Mouse (Mus musculus): Measurements from ENCODE around the gene Snca. TPM values are rescaled to one million over a fixed set of nuclear protein-coding genes. Genes with fewer than 3 reads are reported as not detected.

Gene Snca
- 386 and 394 TPM in 2 replicates for polyA plus RNA-seq (2012; rRNA removed)

DNA sequence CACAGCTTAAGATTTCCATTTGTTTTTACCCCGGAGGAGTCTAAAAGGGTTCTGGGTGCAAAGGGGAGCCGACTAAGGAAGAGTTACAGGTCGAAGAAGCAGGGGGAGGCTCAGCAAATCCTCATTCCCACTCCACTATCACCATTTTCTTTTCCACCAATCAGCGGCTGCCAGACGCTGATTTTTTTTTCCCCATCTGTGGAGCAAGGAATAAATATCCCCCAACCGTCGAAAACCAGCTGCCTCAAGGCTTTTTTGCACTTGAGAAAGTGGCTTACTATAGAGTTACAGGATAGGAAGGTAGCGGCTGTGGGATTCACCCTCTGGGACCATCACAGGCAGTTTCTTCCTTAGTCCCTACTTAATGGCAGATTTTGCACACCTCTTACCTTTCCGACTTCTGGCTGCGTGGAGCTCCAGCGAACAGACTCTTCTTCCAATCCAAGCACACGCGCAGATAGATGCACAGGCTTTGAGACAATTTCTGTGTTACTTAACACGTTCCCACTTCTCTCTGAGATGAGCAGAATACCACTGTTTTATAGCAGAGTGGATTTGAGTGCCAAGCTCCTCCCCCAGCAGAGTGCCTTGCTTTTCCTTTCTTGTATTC, at the start of gene Snca:
TSS of gene Snca (minus strand) at position 574 of the 610 bp plus-strand sequence.
- Histone ChIP-seq H3K4me1 (ENCODE audit: control insufficient read depth, insufficient read depth, low read length) (peaks cover 3% of the 10 kb centered on the region), H3K4me3 (ENCODE audit: insufficient read depth, low read length) (peak within 1 kb of the TSS; percentile 87), H3K27ac (ENCODE audit: insufficient read depth, low read length) (peak within 1 kb of the TSS; percentile 68)
- TF ChIP-seq POLR2A (IDR thresholded peaks at IDR 0.05; ENCODE audit: extremely low read depth, insufficient read depth, low read length) (peak; percentile 52), CTCF (IDR thresholded peaks at IDR 0.05; ENCODE audit: extremely low read depth, insufficient read depth, low read length) (no peak)

DNA sequence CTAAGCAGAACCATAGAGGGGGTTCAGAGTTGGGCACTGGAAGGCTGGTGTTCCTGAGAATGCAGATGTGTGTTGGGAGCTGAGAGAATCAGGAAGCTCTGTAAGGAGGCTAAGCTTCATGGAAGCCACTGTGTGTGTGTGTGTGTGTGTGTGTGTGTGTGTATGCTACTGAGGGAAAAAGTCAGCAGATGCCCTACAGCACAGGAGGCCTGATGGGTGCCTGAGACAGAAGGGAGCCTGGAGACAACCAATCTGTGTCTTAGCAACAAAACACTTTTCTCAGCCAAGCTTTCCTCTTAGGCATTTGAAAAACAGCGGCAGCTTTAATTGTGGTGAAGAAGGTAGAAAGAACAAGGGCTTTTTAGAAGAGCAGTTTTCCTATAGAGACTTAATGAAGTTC, 40.5 kb upstream of the Snca start:
- TF ChIP-seq CTCF (IDR thresholded peaks at IDR 0.05; ENCODE audit: extremely low read depth, insufficient read depth, low read length), result no peak

DNA sequence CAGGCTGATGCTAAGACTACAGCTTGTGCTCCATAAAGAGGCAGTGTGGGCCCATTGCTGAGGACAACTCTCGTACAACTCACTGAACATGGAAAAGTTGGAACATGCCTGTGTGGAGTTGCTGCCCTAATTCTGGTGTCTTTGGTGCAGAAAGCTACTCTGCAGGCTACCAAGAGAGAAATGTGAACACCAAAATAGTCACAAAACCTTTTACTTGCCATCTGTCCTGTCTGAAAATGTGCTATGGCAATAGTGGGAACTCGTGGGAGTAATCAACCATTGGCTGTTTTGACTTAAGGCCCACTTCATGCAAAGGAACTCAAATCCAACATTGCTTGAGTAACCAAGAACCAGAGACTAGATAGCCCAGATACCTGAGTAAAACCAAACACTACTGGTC, 26.9 kb upstream of the Snca start:
- H3K4me3 ChIP-seq (ENCODE audit: insufficient read depth, low read length), result no peak overlapping the region
- no peak overlapping the region for H3K27ac ChIP-seq (ENCODE audit: insufficient read depth, low read length)
- TF ChIP-seq POLR2A (IDR thresholded peaks at IDR 0.05; ENCODE audit: extremely low read depth, insufficient read depth, low read length), result no peak
- no peak for TF ChIP-seq CTCF (IDR thresholded peaks at IDR 0.05; ENCODE audit: extremely low read depth, insufficient read depth, low read length)
- no peaks in the 10 kb centered on the region for H3K4me1 ChIP-seq (ENCODE audit: control insufficient read depth, insufficient read depth, low read length)

More for the DNA sequence above, 40.5 kb upstream of the Snca start:
- H3K27ac ChIP-seq (ENCODE audit: insufficient read depth, low read length), result no peak overlapping the region
- H3K4me3 ChIP-seq (ENCODE audit: insufficient read depth, low read length), result no peak overlapping the region
- H3K4me1 ChIP-seq (ENCODE audit: control insufficient read depth, insufficient read depth, low read length), result no peaks in the 10 kb centered on the region

DNA sequence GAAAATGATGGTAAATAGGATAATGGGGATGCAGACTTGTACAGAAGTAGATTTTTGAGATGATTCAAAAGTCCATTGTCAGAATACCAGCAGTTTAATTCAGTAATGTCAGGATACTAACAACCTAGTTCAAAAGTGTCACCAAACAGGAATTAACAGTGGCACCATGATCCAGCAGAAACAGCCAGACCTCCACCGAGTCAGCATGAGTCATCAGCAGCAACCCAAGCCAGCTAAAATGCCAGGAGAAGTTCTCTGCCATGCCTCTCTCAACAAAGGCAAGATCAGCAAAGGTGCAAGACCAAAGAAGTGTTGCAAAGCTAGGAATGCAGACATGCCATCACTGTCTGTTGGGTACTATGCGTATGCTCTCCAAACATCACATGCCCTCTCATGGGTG, 22.0 kb upstream of the Snca start:
- no peak overlapping the region for H3K4me3 ChIP-seq (ENCODE audit: insufficient read depth, low read length)
- no peaks in the 10 kb centered on the region for H3K4me1 ChIP-seq (ENCODE audit: control insufficient read depth, insufficient read depth, low read length)
- TF ChIP-seq POLR2A (IDR thresholded peaks at IDR 0.05; ENCODE audit: extremely low read depth, insufficient read depth, low read length) (no peak), CTCF (IDR thresholded peaks at IDR 0.05; ENCODE audit: extremely low read depth, insufficient read depth, low read length) (no peak)
- H3K27ac ChIP-seq (ENCODE audit: insufficient read depth, low read length), result no peak overlapping the region

DNA sequence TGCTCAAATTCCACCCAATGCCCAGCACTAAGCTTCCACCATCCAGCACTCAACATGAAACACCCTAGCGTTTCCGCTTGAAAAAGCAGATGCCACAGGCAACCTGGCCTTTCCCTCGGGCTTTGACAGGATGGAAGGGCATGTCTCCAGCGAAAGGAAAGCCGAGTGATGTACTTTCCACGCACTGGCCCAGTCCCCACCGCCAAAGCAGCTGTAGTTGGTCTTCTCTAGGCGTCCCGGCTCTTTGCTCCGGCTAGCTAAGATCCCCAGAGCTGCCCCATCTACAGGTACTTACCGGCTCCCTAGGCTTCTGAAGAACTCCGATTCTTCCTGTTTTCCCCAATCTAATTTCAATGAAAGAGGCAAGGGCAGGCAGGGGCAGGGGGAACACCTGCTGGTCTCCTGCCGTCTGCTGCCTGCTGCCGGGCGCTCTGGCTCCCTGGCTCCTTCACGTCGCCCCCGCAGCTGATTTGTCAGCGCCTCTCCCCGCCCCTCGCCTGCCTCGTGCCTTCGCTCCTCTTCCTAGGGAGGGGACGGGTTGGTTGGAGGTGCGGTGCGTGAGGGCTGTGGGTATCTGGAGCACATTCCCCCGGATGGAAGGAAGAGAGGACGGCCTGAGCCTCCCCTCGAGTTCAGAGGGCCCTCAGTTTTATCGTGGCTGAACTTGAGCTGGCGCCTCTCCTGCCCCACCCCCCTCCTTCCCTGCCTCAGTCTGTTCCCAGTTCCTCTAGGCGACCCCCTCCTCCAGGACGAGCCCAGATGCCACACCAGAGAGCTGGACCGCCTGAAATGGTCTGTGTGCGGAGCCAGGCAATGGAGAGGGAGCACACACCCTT, 1.0 kb downstream of the Snca start:
- Histone ChIP-seq H3K27ac (ENCODE audit: insufficient read depth, low read length) (peak overlapping the region; percentile 68), H3K4me1 (ENCODE audit: control insufficient read depth, insufficient read depth, low read length) (peaks cover 3% of the 10 kb centered on the region), H3K4me3 (ENCODE audit: insufficient read depth, low read length) (peak overlapping the region; percentile 87)
- TF ChIP-seq CTCF (IDR thresholded peaks at IDR 0.05; ENCODE audit: extremely low read depth, insufficient read depth, low read length) (no peak), POLR2A (IDR thresholded peaks at IDR 0.05; ENCODE audit: extremely low read depth, insufficient read depth, low read length) (peak; percentile 84; the same call in 1 of the 2 replicates)

DNA sequence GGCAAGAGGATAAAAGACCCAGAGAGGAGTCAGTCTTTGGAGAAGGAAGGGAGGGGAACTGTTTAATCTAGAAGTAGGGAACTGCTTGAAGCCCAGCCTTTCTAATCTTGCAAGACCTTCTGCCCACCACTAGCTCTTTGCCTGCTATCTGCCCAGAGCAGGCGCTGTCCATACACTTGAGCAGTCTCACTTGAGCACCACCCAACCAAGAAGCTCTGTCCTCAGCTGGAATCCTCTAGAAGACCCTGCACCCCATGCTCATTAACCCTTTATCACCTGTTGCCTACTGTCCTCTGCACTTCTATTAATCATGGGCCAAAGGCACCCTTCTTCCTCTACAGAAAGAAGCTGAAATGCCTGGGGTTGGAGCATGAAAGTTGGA, 1.6 kb downstream of the Snca start:
- Histone ChIP-seq H3K27ac (ENCODE audit: insufficient read depth, low read length) (peak overlapping the region; percentile 68; the same call in 1 of the 2 replicates), H3K4me1 (ENCODE audit: control insufficient read depth, insufficient read depth, low read length) (peaks cover 3% of the 10 kb centered on the region), H3K4me3 (ENCODE audit: insufficient read depth, low read length) (peak overlapping the region; percentile 87)
- TF ChIP-seq CTCF (IDR thresholded peaks at IDR 0.05; ENCODE audit: extremely low read depth, insufficient read depth, low read length) (no peak), POLR2A (IDR thresholded peaks at IDR 0.05; ENCODE audit: extremely low read depth, insufficient read depth, low read length) (0 out of 2 replicates have a peak, but pooled peaks have one; percentile 17)

DNA sequence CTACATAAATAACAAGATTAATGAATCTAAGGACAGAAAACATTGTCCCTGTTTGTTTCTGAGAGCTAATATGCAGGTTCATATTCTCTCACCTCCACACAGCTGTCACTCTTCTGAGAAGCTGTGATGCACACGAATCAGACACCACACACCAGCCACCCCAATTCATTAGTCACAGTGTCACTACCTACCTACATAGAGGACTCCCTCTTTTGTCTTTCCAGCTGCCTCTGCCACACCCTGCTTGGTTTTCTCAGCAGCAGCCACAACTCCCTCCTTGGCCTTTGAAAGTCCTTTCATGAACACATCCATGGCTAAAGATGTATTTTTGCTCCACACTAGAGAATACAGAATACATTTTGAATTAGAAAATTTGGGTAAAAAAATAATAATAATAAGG, 2.4 kb downstream of the Snca start:
- peaks cover 3% of the 10 kb centered on the region for H3K4me1 ChIP-seq (ENCODE audit: control insufficient read depth, insufficient read depth, low read length)
- peak overlapping the region; percentile 87 for H3K4me3 ChIP-seq (ENCODE audit: insufficient read depth, low read length)
- H3K27ac ChIP-seq (ENCODE audit: insufficient read depth, low read length), result no peak overlapping the region
- TF ChIP-seq POLR2A (IDR thresholded peaks at IDR 0.05; ENCODE audit: extremely low read depth, insufficient read depth, low read length) (no peak), CTCF (IDR thresholded peaks at IDR 0.05; ENCODE audit: extremely low read depth, insufficient read depth, low read length) (no peak)

DNA sequence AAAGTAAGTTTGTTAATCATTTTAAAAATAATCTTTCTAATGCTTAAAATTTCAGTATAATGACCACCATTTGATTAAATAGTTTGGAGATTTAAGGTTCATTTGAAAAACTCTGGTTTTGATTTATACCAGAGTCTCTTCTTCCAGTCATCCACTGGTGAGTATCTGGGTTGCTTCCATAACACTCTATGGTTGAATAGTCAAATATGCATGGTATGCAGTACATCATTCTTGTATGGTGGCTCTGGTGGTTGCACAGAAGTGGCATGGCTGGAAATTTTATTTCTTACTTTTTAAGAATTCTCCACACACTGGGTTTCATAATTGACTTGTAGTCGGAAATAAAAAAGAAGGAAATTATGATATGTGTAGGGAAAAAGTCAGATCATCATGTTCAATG, 10.4 kb downstream of the Snca start:
- Histone ChIP-seq H3K4me1 (ENCODE audit: control insufficient read depth, insufficient read depth, low read length) (no peaks in the 10 kb centered on the region), H3K4me3 (ENCODE audit: insufficient read depth, low read length) (no peak overlapping the region), H3K27ac (ENCODE audit: insufficient read depth, low read length) (no peak overlapping the region)
- TF ChIP-seq CTCF (IDR thresholded peaks at IDR 0.05; ENCODE audit: extremely low read depth, insufficient read depth, low read length) (no peak), POLR2A (IDR thresholded peaks at IDR 0.05; ENCODE audit: extremely low read depth, insufficient read depth, low read length) (no peak)

DNA sequence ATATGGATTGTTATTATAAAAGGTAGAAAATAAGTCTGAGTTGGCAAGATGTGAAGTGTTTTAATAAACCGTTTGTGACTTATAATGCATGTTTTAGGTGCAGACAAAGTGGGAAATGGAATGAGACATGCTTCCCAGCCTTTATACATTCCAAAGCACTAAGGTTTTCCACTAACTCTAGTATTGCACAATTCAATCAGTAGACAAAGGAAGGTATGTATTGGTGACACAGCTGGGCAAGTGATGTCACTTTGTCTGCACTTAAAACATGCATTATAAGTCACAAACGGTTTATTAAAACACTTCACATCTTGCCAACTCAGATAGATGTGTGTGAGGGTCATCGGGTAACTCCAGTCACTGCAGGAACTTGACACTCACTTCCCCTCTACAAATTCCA, 16.1 kb downstream of the Snca start:
- H3K4me1 ChIP-seq (ENCODE audit: control insufficient read depth, insufficient read depth, low read length), result no peaks in the 10 kb centered on the region; the same call in 1 of the 2 replicates
- no peak overlapping the region for H3K4me3 ChIP-seq (ENCODE audit: insufficient read depth, low read length)
- no peak for TF ChIP-seq CTCF (IDR thresholded peaks at IDR 0.05; ENCODE audit: extremely low read depth, insufficient read depth, low read length)
- H3K27ac ChIP-seq (ENCODE audit: insufficient read depth, low read length), result no peak overlapping the region

DNA sequence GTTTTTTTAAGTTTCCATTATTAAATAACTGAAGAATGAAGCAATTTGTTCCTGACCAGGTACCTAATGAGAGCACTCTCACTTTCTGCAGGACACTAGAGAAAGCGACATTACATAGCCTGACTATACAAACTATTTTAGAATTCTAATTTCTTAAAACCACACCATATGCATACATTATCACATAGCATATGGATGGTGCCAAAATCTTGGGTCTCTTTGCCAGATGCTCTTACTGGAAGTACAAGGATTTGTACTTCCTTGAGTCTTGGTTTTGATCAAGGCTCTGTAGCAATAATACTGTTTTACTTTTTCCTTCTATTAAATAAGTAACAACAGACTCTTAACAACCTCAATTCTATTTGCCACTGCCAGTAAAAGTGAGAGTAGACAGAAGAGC, 31.4 kb downstream of the Snca start:
- no peaks in the 10 kb centered on the region for H3K4me1 ChIP-seq (ENCODE audit: control insufficient read depth, insufficient read depth, low read length)
- no peak overlapping the region for H3K4me3 ChIP-seq (ENCODE audit: insufficient read depth, low read length)
- H3K27ac ChIP-seq (ENCODE audit: insufficient read depth, low read length), result no peak overlapping the region
- TF ChIP-seq CTCF (IDR thresholded peaks at IDR 0.05; ENCODE audit: extremely low read depth, insufficient read depth, low read length) (no peak), POLR2A (IDR thresholded peaks at IDR 0.05; ENCODE audit: extremely low read depth, insufficient read depth, low read length) (no peak)
